In genomic region chr3:108414857-108415830, GRCm38 (mm10) we compare ENCODE assay signal across 8 mouse cellular contexts. TPM values are rescaled to one million over a fixed set of nuclear protein-coding genes. Genes with fewer than 3 reads are reported as not detected.
DNase-seq lines count a peak whose midpoint lies in the region; ATAC-seq lines count a peak whose summit lies in the region.

Gene Celsr2, minus strand, starts transcription at chr3:108415552.

- peaks cover 5% of the 10 kb centered on the region for H3K4me1 ChIP-seq in heart, embryonic 11.5 days (ENCODE audit: control insufficient read depth, insufficient read depth, low read length)
- peaks cover 9% of the 10 kb centered on the region; the same call in 1 of the 2 replicates for H3K4me1 ChIP-seq in hindbrain, embryonic 11.5 days (replicated peaks; ENCODE audit: control insufficient read depth, insufficient read depth, low read length)
- H3K4me1 ChIP-seq in limb, embryonic 10.5 days = peaks cover 31% of the 10 kb centered on the region
- H3K4me1 ChIP-seq in midbrain, embryonic 16.5 days (ENCODE audit: control insufficient read depth, insufficient read depth, low read length) = peaks cover 38% of the 10 kb centered on the region

- peak within 1 kb of the TSS; percentile 72 for H3K4me3 ChIP-seq in heart, embryonic 11.5 days (ENCODE audit: low read depth, low read length)
- H3K4me3 ChIP-seq in hindbrain, embryonic 11.5 days (ENCODE audit: low read depth, low read length) = peak within 1 kb of the TSS; percentile 96
- H3K4me3 ChIP-seq in limb, embryonic 10.5 days = peak within 1 kb of the TSS; percentile 82
- H3K4me3 ChIP-seq in midbrain, embryonic 16.5 days (ENCODE audit: low read depth, low read length) = peak within 1 kb of the TSS; percentile 92

- H3K4me2 ChIP-seq in heart, embryonic 11.5 days = peak within 1 kb of the TSS; percentile 100
- H3K4me2 ChIP-seq in hindbrain, embryonic 11.5 days (replicated peaks; ENCODE audit: low read depth, low read length) = peak within 1 kb of the TSS; percentile 82
- H3K4me2 ChIP-seq in midbrain, embryonic 16.5 days (ENCODE audit: low read length) = peak within 1 kb of the TSS; percentile 93

- 7% methylated on average over 65 of the region's 67 CpGs for WGBS in heart, embryonic 11.5 days (ENCODE audit: insufficient replicate concordance)
- 5% methylated on average over 59 of the region's 67 CpGs for WGBS in hindbrain, embryonic 11.5 days
- 7% methylated on average over 67 of the region's 67 CpGs for WGBS in limb, embryonic 10.5 days
- WGBS in midbrain, embryonic 16.5 days = 3% methylated on average over 58 of the region's 67 CpGs

- H3K27me3 ChIP-seq in heart, embryonic 11.5 days (ENCODE audit: control insufficient read depth, insufficient read depth, low read length) = peaks cover 21% of the 10 kb centered on the region
- no peaks in the 10 kb centered on the region; the same call in 1 of the 2 replicates for H3K27me3 ChIP-seq in hindbrain, embryonic 11.5 days (ENCODE audit: control insufficient read depth, insufficient read depth, low read length)
- peaks cover 43% of the 10 kb centered on the region for H3K27me3 ChIP-seq in limb, embryonic 10.5 days (ENCODE audit: low read depth, poor library complexity, severe bottlenecking)
- H3K27me3 ChIP-seq in midbrain, embryonic 16.5 days (ENCODE audit: control insufficient read depth, insufficient read depth, low read depth, low read length) = no peaks in the 10 kb centered on the region

- ATAC-seq in heart, embryonic 11.5 days (replicated peaks; ENCODE audit: insufficient number of reproducible peaks, low FRiP score, low TSS enrichment) = peak; percentile 12; the same call in 1 of the 2 replicates
- ATAC-seq in hindbrain, embryonic 11.5 days (ENCODE audit: low FRiP score) = peak; percentile 5
- peak; percentile 37 for ATAC-seq in midbrain, embryonic 16.5 days

- peaks cover 4% of the 10 kb centered on the region; the same call in 1 of the 2 replicates for H3K9me3 ChIP-seq in heart, embryonic 11.5 days (replicated peaks; ENCODE audit: control insufficient read depth, low read length)
- peaks cover 4% of the 10 kb centered on the region; the same call in 1 of the 2 replicates for H3K9me3 ChIP-seq in hindbrain, embryonic 11.5 days (ENCODE audit: control insufficient read depth, low read length)
- peaks cover 11% of the 10 kb centered on the region; the same call in 1 of the 2 replicates for H3K9me3 ChIP-seq in limb, embryonic 10.5 days (replicated peaks)
- H3K9me3 ChIP-seq in midbrain, embryonic 16.5 days (replicated peaks; ENCODE audit: control insufficient read depth, low read length, poor library complexity, severe bottlenecking) = peaks cover 3% of the 10 kb centered on the region; the same call in 1 of the 2 replicates

- peaks cover 3% of the 10 kb centered on the region; the same call in 1 of the 2 replicates for H3K36me3 ChIP-seq in heart, embryonic 11.5 days (ENCODE audit: control insufficient read depth, insufficient read depth, low read length)
- peaks cover 24% of the 10 kb centered on the region for H3K36me3 ChIP-seq in hindbrain, embryonic 11.5 days (ENCODE audit: control insufficient read depth, insufficient read depth, low read length)
- peaks cover 27% of the 10 kb centered on the region for H3K36me3 ChIP-seq in limb, embryonic 10.5 days
- H3K36me3 ChIP-seq in midbrain, embryonic 16.5 days (ENCODE audit: control insufficient read depth, insufficient read depth, low read length) = peaks cover 19% of the 10 kb centered on the region

- H3K9ac ChIP-seq in heart, embryonic 11.5 days (ENCODE audit: low read depth, low read length) = peak within 1 kb of the TSS; percentile 72
- H3K9ac ChIP-seq in hindbrain, embryonic 11.5 days (ENCODE audit: low read depth, low read length) = peak within 1 kb of the TSS; percentile 98
- peak within 1 kb of the TSS; percentile 97 for H3K9ac ChIP-seq in midbrain, embryonic 16.5 days (ENCODE audit: low read depth, low read length)

- H3K27ac ChIP-seq in heart, embryonic 11.5 days (ENCODE audit: low read depth, low read length) = no peak within 1 kb of the TSS
- peak within 1 kb of the TSS; percentile 91 for H3K27ac ChIP-seq in hindbrain, embryonic 11.5 days (ENCODE audit: low read depth, low read length)
- peak within 1 kb of the TSS; percentile 84 for H3K27ac ChIP-seq in limb, embryonic 10.5 days
- H3K27ac ChIP-seq in midbrain, embryonic 16.5 days (ENCODE audit: low read length) = peak within 1 kb of the TSS; percentile 94

- DNase-seq in heart, adult 8-10 months (ENCODE audit: low spot score) = no peak
- peak; percentile 41 for DNase-seq in MN1 (ENCODE audit: low spot score)
- peak; percentile 55 for DNase-seq in embryo, embryonic 10.5 days (ENCODE audit: low spot score)
- DNase-seq in hindbrain, embryonic 11.5 days (ENCODE audit: low spot score) = peak; percentile 61
- DNase-seq in limb, embryonic 10.5 days (ENCODE audit: low spot score) = peak; percentile 73
- no peak for DNase-seq in adipocyte (ENCODE audit: low spot score)

RNA-seq across cellular contexts. Expression of gene Celsr2, which starts in this region (rescaled TPM):
- 3.1 and 3.7 TPM in 2 replicates for polyA plus RNA-seq in heart, embryonic 11.5 days (2014; fragmentation: Nextera tagmentation; extraction: Ambion mirVana)
- total RNA-seq in heart, adult 8-10 months (2022) = 10 to 100 TPM in 2 of 4 experiments, 1 to 10 TPM in 2; 7.4 to 10.9 (median 9.0) TPM
- polyA plus RNA-seq in hindbrain, embryonic 11.5 days (2014; fragmentation: Nextera tagmentation; extraction: Ambion mirVana) = 76.7 and 101 TPM in 2 replicates
- 4.0 and 4.4 TPM in 2 replicates for polyA plus RNA-seq in limb, embryonic 10.5 days (2016; fragmentation: Nextera tagmentation; extraction: Ambion mirVana)
- 27.9 and 33.2 TPM in 2 replicates for polyA plus RNA-seq in midbrain, embryonic 16.5 days (2015; fragmentation: Nextera tagmentation; extraction: Ambion mirVana)

Comparison
In these comparisons a context has a peak if more than half of its experiments do, and no peak if none do; other contexts are left out.
1. DNase-seq: peak in MN1 (single experiment), embryo, embryonic 10.5 days (single experiment), hindbrain, embryonic 11.5 days (single experiment) and limb, embryonic 10.5 days (single experiment); none in heart, adult 8-10 months (single experiment) and adipocyte (single experiment).
2. Peak in every context shown above with its lines, with median percentiles within 50 percentile points of each other: ATAC-seq, H3K4me2 ChIP-seq, H3K4me3 ChIP-seq and H3K9ac ChIP-seq.